Mouse (Mus musculus): ENCODE data around the gene Gale.

DNA sequence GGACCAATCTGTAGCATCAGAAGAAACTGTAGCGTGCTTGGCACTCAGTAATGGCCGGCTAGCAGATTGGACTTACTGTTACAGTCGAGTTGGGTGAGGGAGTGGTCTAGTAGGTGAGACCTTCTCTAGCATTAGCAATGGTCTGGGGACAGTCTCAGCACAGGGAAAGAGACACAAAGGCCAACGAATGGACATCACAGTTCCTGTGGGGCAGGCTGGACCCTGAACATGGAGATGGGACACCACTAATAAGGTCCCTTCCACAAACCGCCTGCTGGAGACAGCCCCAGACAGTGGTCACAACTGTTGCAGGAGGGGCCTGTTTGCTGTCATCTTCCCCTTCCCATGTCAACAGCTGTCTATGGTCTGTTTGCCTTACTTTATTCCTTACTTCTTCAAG is 1.8 kb upstream of the Gale start:
- TF ChIP-seq CTCF (IDR thresholded peaks at IDR 0.05; ENCODE audit: low read depth, low read length) (no peak), POLR2A (IDR thresholded peaks at IDR 0.05; ENCODE audit: borderline replicate concordance, low read depth, low read length) (no peak)

Data from bone marrow macrophage, adult 2 months (primary cell).